Mouse (Mus musculus) left cerebral cortex, postnatal 4 days (tissue): ENCODE results near the gene Plekhf1. TPM values are rescaled to one million over a fixed set of nuclear protein-coding genes. Genes with fewer than 3 reads are reported as not detected.

ENCODE experiments used
- DNase-seq: peaks from one replicate; pipeline ENCODE4 v3.0.0-alpha.2; 2022
- intact Hi-C: fragments of 180-260 bp; cut with DNase I; formaldehyde crosslinking; loops from one replicate; pipeline ENCODE4 v1.15.1; 2025
- total RNA-seq, 2 experiments: library from RNA; stranded (reverse); gene quantifications; 2 replicates each; pipeline ENCODE4 v1.2.3; 2021

The Plekhf1 gene
- total RNA-seq: under 1 TPM; 0.38 to 0.44 TPM

- intact Hi-C loops: no loop called here
- DNase-seq: peak; percentile 83
These were observed at the start of gene Plekhf1 for GRCm38 (mm10) chr7:38227900-38228298. Plekhf1 (minus strand) TSS chr7:38228016.

GRCm38 (mm10) chr7:38272551-38272950 is 44.7 kb upstream of the Plekhf1 start:
- DNase-seq: no peak
- intact Hi-C loops: no loop called here

GRCm38 (mm10) chr7:38271859-38272258 is 44.0 kb upstream of the Plekhf1 start:
- intact Hi-C loops: no loop called here
- DNase-seq: no peak

GRCm38 (mm10) chr7:38271511-38271811 is 43.6 kb upstream of the Plekhf1 start:
- DNase-seq: no peak
- intact Hi-C loops: no loop called here

GRCm38 (mm10) chr7:38270703-38271510 is 43.1 kb upstream of the Plekhf1 start, which contains the start of gene Pop4:
Pop4 (minus strand) TSS chr7:38271423.
- DNase-seq: peak; percentile 92
- intact Hi-C loops: no loop called here

GRCm38 (mm10) chr7:38267006-38267680 is 39.3 kb upstream of the Plekhf1 start:
- intact Hi-C loops: no loop called here
- peak; percentile 54 for DNase-seq

GRCm38 (mm10) chr7:38262406-38262805 is 34.6 kb upstream of the Plekhf1 start:
- intact Hi-C loops: no loop called here

GRCm38 (mm10) chr7:38259631-38260030 is 31.8 kb upstream of the Plekhf1 start:
- intact Hi-C loops: no loop called here
- DNase-seq: no peak

More at GRCm38 (mm10) chr7:38262406-38262805, 34.6 kb upstream of the Plekhf1 start:
- peak; percentile 59 for DNase-seq

- DNase-seq: no peak
These were observed 25.6 kb upstream of the Plekhf1 start for GRCm38 (mm10) chr7:38253441-38253840.

GRCm38 (mm10) chr7:38251494-38252216 is 23.8 kb upstream of the Plekhf1 start:
- intact Hi-C loops: no loop called here
- DNase-seq: peak; percentile 54

More at GRCm38 (mm10) chr7:38253441-38253840, 25.6 kb upstream of the Plekhf1 start:
- intact Hi-C loops: no loop called here

- intact Hi-C loops: no loop called here
- DNase-seq: no peak
These were observed 14.6 kb upstream of the Plekhf1 start for GRCm38 (mm10) chr7:38242417-38242816.

GRCm38 (mm10) chr7:38237140-38237539 is 9.3 kb upstream of the Plekhf1 start:
- DNase-seq: no peak
- intact Hi-C loops: no loop called here

GRCm38 (mm10) chr7:38236400-38237105 is 8.7 kb upstream of the Plekhf1 start:
- no peak for DNase-seq
- intact Hi-C loops: no loop called here

GRCm38 (mm10) chr7:38230285-38230684 is 2.5 kb upstream of the Plekhf1 start:
- intact Hi-C loops: no loop called here
- DNase-seq: no peak

- DNase-seq: no peak
- intact Hi-C loops: no loop called here
These were observed 513 bp upstream of the Plekhf1 start for GRCm38 (mm10) chr7:38228329-38228728.

- intact Hi-C loops: no loop called here
- DNase-seq: peak; percentile 77
These were observed 476 bp downstream of the Plekhf1 start for GRCm38 (mm10) chr7:38227181-38227899.

- DNase-seq: no peak
- intact Hi-C loops: no loop called here
These were observed 1.6 kb downstream of the Plekhf1 start for GRCm38 (mm10) chr7:38226226-38226625.

- no peak for DNase-seq
- intact Hi-C loops: no loop called here
These were observed 3.0 kb downstream of the Plekhf1 start for GRCm38 (mm10) chr7:38224577-38225369.

GRCm38 (mm10) chr7:38220866-38221265 is 7.0 kb downstream of the Plekhf1 start:
- intact Hi-C loops: no loop called here
- no peak for DNase-seq
